Mouse (Mus musculus) hindbrain, embryonic 15.5 days (tissue): ENCODE measurements at regions not wholly inside any gene's neighbourhood (a gene's known extent, or its start where the extent isn't known, plus 50 kb on each side); places are given as distances from the start of the nearest gene placed in this dataset.

Source experiments
- ATAC-seq: fragments of 200-750 bp; cut with Nextera tagmentation; 2 replicates; pipeline ENCODE4 v1.8.0; 2017; ENCODE audit warnings: low read depth, moderate number of reproducible peaks, moderate TSS enrichment; ENCODE audit not compliant: low FRiP score
- H3K27ac ChIP-seq: fragments of 300-500 bp; sonication (generic); replicated peaks from 2 replicates; pipeline ENCODE4 v1.5.1; 2015; ENCODE audit warnings: mild to moderate bottlenecking, inconsistent platforms
- H3K27me3 ChIP-seq: fragments of 300-500 bp; sonication (generic); 2 replicates; pipeline ENCODE4 v1.6.1; 2015; ENCODE audit warnings: control low read depth, inconsistent platforms
- H3K36me3 ChIP-seq: fragments of 300-500 bp; sonication (generic); 2 replicates; pipeline ENCODE4 v1.6.1; 2015; ENCODE audit warnings: control low read depth, inconsistent platforms
- H3K4me1 ChIP-seq: fragments of 300-500 bp; sonication (generic); replicated peaks from 2 replicates; pipeline ENCODE4 v1.6.1; 2015; ENCODE audit warnings: control low read depth, inconsistent platforms
- H3K4me2 ChIP-seq: fragments of 300-500 bp; sonication (generic); 2 replicates; pipeline ENCODE4 v1.6.1; 2015; ENCODE audit warnings: moderate library complexity, mild to moderate bottlenecking, inconsistent platforms
- H3K4me3 ChIP-seq: fragments of 300-500 bp; sonication (generic); 2 replicates; pipeline ENCODE4 v1.5.1; 2015; ENCODE audit warnings: mild to moderate bottlenecking, inconsistent platforms
- H3K9ac ChIP-seq: fragments of 300-500 bp; sonication (generic); 2 replicates; pipeline ENCODE4 v1.6.1; 2015; ENCODE audit warnings: inconsistent platforms
- H3K9me3 ChIP-seq: fragments of 300-500 bp; sonication (generic); 2 replicates; pipeline ENCODE4 v1.6.1; 2016; ENCODE audit warnings: control low read depth, inconsistent platforms
- WGBS: fragments of 180-500 bp; shearing (Covaris S2); methylation state at CpG from one replicate; pipeline ENCODE4 v1.1.7; 2015; 5-methylcytosine and 5-hydroxymethylcytosine counted together

DNA sequence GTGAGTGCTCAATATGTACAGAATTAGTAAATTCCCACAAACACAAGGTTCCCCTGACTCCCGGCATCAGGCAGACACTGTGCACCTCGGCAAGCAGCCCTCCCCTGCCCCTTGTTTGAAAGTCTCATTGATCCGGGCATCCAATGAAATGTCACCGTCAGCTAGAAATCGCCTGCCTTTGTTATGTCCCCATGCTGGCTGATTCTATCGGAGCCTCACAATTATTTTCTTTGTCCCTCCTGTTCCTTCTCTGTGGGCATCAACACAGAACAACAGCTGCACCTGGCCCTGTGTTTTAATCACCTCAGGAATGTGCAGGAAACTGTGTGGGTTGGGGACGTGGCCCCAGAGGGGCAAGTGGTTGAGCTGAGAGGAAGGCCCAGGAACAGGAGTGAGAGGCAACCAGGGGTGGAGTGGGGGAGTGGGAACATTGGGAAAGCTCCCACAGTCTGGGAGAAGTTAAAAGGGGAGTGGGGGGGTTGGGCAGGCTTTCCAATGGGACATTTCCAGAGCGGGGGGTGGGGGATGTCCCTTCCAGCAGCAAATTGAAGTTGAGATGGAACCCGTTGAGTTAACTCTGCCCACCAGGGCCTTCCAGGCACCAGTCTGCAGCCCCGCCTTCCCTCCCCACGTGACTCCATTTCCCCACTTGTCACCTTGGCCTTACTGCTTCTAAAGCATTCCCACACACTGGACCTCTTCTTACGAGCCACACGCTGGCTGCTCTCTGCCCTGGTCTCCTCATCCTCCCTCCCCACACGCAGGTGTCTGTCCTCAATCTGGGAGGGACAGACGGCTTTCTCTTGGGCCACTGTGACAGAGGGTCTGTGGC is 224.4 kb downstream of the Prex1 start:
- no peaks in the 10 kb centered on the region for H3K9me3 ChIP-seq
- H3K27me3 ChIP-seq = peaks cover 3% of the 10 kb centered on the region; the same call in 1 of the 2 replicates
- peaks cover 31% of the 10 kb centered on the region for H3K4me1 ChIP-seq
- no peak overlapping the region; the same call in 1 of the 2 replicates for H3K27ac ChIP-seq
- no peak overlapping the region for H3K4me2 ChIP-seq
- WGBS = 28% methylated on average over 15 of the region's 15 CpGs
- H3K36me3 ChIP-seq = no peaks in the 10 kb centered on the region
- ATAC-seq = no peak
- no peak overlapping the region for H3K9ac ChIP-seq
- H3K4me3 ChIP-seq = no peak overlapping the region

DNA sequence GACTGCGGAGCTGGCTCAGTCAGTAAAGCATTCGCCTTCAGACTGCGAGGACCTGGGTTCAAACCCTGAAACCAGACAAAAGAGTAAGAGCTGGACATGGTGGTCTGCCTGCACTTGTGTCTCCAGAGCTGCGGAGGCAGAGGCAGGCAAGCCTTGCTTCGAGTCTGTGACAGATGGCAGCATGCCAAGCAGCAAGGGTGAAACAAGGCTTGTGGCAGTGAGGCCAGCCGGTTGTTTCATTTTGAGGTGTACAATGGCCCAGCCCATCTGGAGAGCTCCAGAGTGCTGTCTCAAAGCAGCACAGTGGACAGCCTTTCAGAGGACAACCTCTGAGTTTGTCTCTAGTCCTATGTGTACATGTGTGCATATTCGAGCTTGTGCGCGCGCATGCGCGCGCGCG is 225.9 kb downstream of the Prex1 start:
- Histone ChIP-seq H3K4me1 (peaks cover 41% of the 10 kb centered on the region), H3K9me3 (no peaks in the 10 kb centered on the region), H3K27ac (no peak overlapping the region), H3K4me3 (no peak overlapping the region), H3K4me2 (no peak overlapping the region), H3K9ac (no peak overlapping the region), H3K27me3 (no peaks in the 10 kb centered on the region), H3K36me3 (no peaks in the 10 kb centered on the region)
- ATAC-seq = no peak
- WGBS = 76% methylated on average over 15 of the region's 15 CpGs

DNA sequence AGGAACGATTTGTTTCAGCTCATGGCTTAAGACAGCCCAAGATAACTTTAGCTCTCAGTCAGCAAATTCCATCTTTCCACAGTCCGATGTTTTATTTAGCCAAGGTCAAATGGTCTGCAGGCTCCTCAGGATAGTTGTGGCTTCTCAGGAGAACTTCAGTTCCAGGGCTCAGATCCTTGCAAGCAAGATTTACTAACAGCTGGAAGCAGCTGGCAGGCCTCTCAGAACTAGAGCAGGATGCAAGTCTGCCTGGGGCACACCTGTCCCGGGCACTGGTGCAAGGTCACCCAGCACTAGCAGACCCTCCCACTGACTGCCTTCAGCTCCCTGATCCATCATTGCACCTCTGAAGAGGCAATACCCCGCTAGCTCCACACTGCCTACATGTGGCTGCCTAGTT is 227.8 kb downstream of the Prex1 start:
- no peaks in the 10 kb centered on the region for H3K9me3 ChIP-seq
- WGBS = 83% methylated on average over 4 of the region's 4 CpGs

DNA sequence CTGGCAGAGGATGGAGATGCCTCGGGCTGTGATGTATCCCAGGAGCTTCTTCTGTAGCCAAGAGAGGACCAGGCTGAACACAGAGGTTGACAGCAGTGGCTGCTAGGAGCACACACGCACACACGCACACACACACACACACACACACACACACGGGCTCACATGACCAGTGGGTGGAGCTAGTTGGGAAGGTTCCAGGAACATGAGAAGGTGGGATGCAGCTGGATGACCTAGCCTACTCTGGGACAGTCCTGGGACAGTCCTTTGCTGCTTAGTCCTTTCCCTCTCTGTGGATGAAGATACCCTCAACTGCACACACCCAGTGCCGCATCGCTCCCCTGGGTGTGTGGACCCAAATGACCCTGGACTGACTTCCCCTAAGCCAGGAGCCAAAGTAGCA is 228.3 kb downstream of the Prex1 start:
- H3K4me2 ChIP-seq = no peak overlapping the region
- H3K4me3 ChIP-seq = no peak overlapping the region
- H3K36me3 ChIP-seq = no peaks in the 10 kb centered on the region
- H3K4me1 ChIP-seq = peaks cover 52% of the 10 kb centered on the region
- no peak for ATAC-seq
- H3K27ac ChIP-seq = no peak overlapping the region
- no peaks in the 10 kb centered on the region for H3K27me3 ChIP-seq
- 87% methylated on average over 6 of the region's 6 CpGs for WGBS
- H3K9ac ChIP-seq = no peak overlapping the region
- H3K9me3 ChIP-seq = no peaks in the 10 kb centered on the region

More for the DNA sequence above, 227.8 kb downstream of the Prex1 start:
- Histone ChIP-seq H3K4me3 (no peak overlapping the region), H3K27me3 (no peaks in the 10 kb centered on the region), H3K9ac (no peak overlapping the region), H3K4me2 (no peak overlapping the region), H3K36me3 (no peaks in the 10 kb centered on the region), H3K4me1 (peaks cover 50% of the 10 kb centered on the region), H3K27ac (no peak overlapping the region)
- ATAC-seq = no peak

DNA sequence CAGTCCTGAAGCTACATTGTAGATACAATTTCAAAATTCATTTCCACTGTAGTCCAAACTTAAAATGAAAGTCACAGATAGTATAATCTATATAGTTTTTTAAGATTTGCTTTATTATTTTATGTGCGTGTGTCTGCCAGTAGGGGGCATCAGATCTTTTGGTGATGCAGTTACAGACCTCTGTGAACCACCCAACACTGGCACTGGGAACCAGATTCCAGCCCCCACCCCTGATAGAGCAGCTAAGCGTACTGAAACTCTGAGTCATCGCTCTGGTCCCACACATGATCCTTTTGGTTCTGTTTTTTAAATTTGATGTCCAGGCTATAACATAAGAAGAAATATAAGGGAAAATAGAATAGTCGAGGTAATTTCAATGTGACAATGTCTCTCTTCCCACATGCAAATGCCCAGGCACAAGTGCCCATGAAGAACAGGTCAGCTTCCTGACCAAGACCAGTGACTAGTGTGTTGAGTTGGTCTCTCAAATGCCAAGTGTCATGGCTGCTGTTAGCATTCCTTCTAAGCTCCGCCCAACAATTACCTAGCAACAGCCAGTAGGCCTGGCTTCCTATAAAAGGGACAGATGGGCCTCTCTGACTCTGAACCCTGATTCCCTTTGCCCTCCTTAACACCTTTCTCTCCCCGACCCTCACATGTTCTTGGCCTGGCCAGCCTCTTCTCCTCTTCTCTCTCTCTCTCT is 229.9 kb downstream of the Prex1 start:
- Histone ChIP-seq H3K4me2 (no peak overlapping the region), H3K9ac (no peak overlapping the region), H3K4me1 (peaks cover 43% of the 10 kb centered on the region), H3K27me3 (no peaks in the 10 kb centered on the region), H3K4me3 (no peak overlapping the region), H3K9me3 (no peaks in the 10 kb centered on the region), H3K27ac (peak overlapping the region; percentile 62; the same call in 1 of the 2 replicates), H3K36me3 (no peaks in the 10 kb centered on the region)
- no peak for ATAC-seq
- 92% methylated on average over 6 of the region's 6 CpGs for WGBS

DNA sequence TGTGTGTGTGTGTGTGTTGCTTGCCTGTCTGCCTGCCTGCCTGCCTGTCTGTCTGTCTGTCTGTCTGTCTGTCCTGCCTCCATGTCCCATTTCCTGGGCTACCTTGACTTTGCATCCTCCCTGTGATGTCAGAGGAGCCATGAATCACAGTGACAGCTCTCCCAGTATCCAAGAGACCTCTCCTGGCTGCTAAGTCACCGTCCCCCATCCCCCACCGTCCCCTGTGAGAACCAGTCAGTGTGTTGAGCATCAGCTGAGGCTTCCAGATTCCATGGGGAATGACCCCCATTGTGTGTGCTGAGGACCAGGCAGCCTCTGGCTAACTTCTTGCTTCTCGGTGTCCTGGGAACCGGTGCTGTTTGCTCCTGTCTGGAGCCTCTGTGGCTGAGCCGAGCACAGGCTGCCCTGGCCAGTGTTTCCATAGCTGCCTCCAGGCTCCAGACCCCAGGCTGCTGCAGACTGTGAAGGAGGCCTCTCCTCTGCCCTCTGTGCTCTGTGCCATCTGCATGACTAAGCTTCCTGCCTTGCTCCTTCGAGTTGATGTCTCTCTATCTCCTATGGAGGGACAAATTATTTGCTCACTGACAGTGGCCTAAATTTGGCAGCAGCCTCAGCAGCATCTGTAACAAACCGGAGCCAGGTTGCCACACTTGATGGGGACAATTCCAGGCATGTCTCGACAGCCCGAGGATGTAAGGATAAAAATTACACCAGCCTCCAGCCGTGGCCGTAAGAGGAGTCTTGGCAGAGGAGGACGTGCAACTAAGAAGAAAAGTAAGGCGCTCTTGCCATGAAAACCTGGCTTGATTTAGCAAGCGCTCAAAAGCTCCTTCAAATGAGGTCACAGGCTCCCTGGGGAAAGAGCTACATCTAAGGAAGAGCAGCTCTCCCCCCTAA is 230.7 kb downstream of the Prex1 start:
- H3K4me3 ChIP-seq = no peak overlapping the region
- peaks cover 37% of the 10 kb centered on the region for H3K4me1 ChIP-seq
- no peaks in the 10 kb centered on the region for H3K36me3 ChIP-seq
- no peak overlapping the region for H3K9ac ChIP-seq
- H3K4me2 ChIP-seq = no peak overlapping the region
- WGBS = 25% methylated on average over 14 of the region's 14 CpGs
- peak; percentile 65 for ATAC-seq
- H3K9me3 ChIP-seq = no peaks in the 10 kb centered on the region
- H3K27me3 ChIP-seq = no peaks in the 10 kb centered on the region
- H3K27ac ChIP-seq = peak overlapping the region; percentile 62

DNA sequence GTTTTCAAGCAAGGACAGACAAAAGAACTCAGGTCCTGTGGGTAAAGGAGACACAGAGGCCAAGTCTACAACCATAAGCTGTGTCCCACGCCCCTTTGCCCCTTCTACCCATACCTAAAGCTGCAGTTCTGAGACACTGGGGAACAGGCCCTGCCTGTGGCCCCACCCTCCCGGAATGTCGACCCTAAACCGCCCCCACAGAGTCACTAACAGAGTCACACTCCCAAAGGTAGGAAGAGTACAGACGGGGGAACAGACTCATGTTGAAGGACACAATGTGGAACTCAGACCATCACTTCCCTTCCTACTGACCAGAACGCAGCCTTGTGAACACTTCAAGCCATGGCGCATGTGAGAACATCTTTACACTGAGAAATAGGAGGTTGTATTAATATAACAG is 231.9 kb downstream of the Prex1 start:
- Histone ChIP-seq H3K27ac (no peak overlapping the region), H3K36me3 (no peaks in the 10 kb centered on the region), H3K27me3 (no peaks in the 10 kb centered on the region), H3K4me2 (no peak overlapping the region), H3K4me3 (no peak overlapping the region), H3K4me1 (peaks cover 26% of the 10 kb centered on the region), H3K9ac (no peak overlapping the region), H3K9me3 (no peaks in the 10 kb centered on the region)
- 90% methylated on average over 7 of the region's 7 CpGs for WGBS
- no peak for ATAC-seq

DNA sequence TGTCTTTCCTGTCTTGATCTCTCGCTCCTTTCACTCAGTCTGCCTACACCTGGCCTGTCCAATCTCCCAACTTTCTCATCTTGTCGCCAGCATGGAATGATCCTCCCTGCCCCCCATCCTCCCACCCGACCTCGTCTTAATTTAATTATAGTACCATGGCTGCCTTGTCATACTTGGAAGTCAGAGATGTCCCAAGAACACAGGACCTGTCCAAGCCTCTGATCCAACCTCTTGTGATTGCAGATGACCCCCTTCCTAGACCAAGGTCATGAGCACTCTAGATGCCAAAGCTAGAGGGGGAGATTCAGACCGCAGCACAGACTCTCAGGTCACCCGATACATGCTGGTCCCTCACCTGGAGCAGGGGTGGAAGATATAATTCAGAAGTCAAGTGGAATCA is 232.3 kb downstream of the Prex1 start:
- Histone ChIP-seq H3K9ac (no peak overlapping the region), H3K27ac (no peak overlapping the region), H3K9me3 (no peaks in the 10 kb centered on the region), H3K4me3 (no peak overlapping the region), H3K4me1 (peaks cover 24% of the 10 kb centered on the region), H3K27me3 (no peaks in the 10 kb centered on the region), H3K4me2 (no peak overlapping the region), H3K36me3 (no peaks in the 10 kb centered on the region)
- WGBS = 95% methylated on average over 6 of the region's 6 CpGs
- ATAC-seq = no peak

DNA sequence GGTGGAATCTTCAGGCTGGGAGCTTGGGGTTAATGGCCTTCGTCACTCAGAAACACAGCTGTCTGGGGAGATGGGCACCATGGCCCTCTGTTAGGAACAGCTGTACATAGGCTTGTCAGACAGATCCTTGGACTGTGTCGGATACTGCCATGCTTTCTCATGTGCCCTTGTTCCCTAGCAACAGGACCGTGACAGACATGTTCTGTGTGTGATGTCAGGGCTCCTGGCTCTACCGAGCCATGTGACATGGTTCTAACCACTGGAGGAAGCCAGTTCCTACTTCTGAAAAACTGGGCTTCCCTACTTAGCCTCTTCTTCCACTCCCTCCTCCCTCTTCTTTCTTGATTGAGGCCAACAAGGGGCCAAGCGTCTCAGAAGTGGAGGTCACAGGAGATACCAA is 232.7 kb downstream of the Prex1 start:
- no peak overlapping the region for H3K27ac ChIP-seq
- no peak for ATAC-seq
- H3K4me1 ChIP-seq = peaks cover 24% of the 10 kb centered on the region
- H3K9ac ChIP-seq = no peak overlapping the region
- no peaks in the 10 kb centered on the region for H3K9me3 ChIP-seq
- H3K36me3 ChIP-seq = no peaks in the 10 kb centered on the region
- no peak overlapping the region for H3K4me3 ChIP-seq
- no peak overlapping the region for H3K4me2 ChIP-seq
- 51% methylated on average over 5 of the region's 5 CpGs for WGBS
- no peaks in the 10 kb centered on the region for H3K27me3 ChIP-seq

DNA sequence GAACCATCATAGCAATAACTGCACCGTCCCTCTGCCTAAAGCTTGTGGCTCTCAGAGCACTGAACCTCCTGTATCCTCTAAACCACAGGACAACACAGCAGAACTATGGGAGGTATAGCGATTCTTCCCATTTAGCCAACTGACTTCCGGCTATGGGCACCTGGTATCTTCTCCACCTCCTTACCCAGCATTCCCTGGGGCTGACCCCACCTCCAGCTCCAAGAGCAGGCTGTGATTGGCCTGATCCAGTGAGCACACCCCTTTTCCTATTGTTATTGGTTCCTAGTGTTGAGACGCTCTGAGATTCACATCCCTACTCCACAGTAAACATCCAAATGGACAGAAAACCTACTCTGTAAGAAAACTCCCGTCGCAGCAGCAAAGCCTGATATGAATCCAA is 236.7 kb downstream of the Prex1 start:
- Histone ChIP-seq H3K27me3 (no peaks in the 10 kb centered on the region), H3K27ac (no peak overlapping the region), H3K4me1 (peaks cover 18% of the 10 kb centered on the region), H3K4me2 (no peak overlapping the region), H3K4me3 (no peak overlapping the region), H3K36me3 (no peaks in the 10 kb centered on the region), H3K9ac (no peak overlapping the region), H3K9me3 (no peaks in the 10 kb centered on the region)
- ATAC-seq = no peak
- 86% methylated on average over 6 of the region's 6 CpGs for WGBS

DNA sequence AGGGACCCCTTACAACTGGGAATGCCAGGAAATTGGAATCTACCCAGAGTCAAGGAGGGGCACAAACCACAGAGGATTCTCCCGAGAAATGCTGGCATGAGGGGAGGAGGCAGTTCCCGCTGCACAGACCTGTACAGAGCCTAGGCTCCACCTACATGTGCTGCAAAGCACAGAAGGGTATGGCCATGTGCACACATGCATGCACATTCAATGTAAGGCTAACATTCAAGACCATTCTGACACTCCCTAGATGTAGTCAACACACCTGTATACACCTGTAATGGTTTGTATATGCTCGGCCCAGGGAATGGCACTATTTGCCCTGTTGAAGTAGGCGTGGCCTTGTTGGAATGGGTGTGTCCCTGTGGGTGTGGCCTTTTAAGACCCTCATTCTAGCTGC is 238.0 kb downstream of the Prex1 start:
- H3K4me1 ChIP-seq = peaks cover 13% of the 10 kb centered on the region
- ATAC-seq = no peak
- WGBS = 73% methylated on average over 4 of the region's 4 CpGs
- no peak overlapping the region for H3K27ac ChIP-seq
- H3K9ac ChIP-seq = no peak overlapping the region
- H3K4me3 ChIP-seq = no peak overlapping the region
- no peaks in the 10 kb centered on the region for H3K36me3 ChIP-seq
- H3K4me2 ChIP-seq = no peak overlapping the region
- H3K27me3 ChIP-seq = no peaks in the 10 kb centered on the region
- no peaks in the 10 kb centered on the region for H3K9me3 ChIP-seq

DNA sequence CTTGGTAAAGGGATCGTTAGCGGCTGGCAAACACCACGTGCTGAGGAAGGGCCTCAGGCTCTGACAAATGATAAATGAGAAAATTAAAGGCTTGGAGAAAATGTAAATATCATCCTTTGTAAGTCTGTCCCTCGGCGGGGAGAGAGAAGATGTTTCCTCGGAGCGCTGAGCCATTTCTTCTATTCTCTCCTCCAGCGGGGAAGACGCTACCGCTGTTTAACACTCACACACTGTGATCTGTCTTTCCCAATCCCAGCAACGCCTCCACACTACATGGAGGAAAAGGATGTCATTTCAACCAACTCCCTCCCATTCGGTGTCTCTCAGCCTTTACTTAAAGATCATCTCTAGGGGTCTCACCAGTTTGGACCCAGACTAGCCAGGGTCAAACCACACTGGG is 239.0 kb downstream of the Prex1 start:
- Histone ChIP-seq H3K27me3 (no peaks in the 10 kb centered on the region), H3K4me3 (no peak overlapping the region), H3K27ac (peak overlapping the region; percentile 60; the same call in 1 of the 2 replicates), H3K9ac (no peak overlapping the region), H3K9me3 (no peaks in the 10 kb centered on the region), H3K4me1 (peaks cover 12% of the 10 kb centered on the region), H3K36me3 (no peaks in the 10 kb centered on the region), H3K4me2 (no peak overlapping the region)
- WGBS = 22% methylated on average over 12 of the region's 12 CpGs
- no peak for ATAC-seq
